Mouse (Mus musculus): ENCODE data around the gene Asz1. TPM values are rescaled to one million over a fixed set of nuclear protein-coding genes. Genes with fewer than 3 reads are reported as not detected.
A peak's percentile ranks its signal among the peaks of the same experiment; 100 is the strongest.

Gene Asz1
- polyA plus RNA-seq, 1 experiment from 2014 or later: not detected

DNA sequence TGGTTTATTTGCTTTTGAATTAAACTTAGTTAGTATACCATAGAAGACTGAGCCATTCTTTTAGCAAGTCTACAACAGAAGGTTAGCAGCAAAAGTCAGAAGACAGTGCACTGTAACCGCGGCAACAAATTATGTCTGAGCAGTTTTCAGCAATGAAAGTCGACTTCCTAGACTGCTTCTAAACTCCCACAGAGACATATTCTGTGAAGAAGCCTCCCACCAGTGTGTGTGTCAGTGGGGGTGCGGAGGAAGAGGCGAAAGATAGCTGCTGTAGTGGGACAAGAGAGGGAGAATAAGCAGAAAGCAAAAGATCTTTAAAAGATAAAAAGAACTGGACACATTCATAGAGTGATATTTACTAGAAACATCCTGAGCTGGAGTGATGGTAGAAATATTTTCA is 57.2 kb downstream of the Asz1 start:
- Histone ChIP-seq H3K27me3 (no peaks in the 10 kb centered on the region), H3K4me2 (replicated peaks) (no peak overlapping the region), H3K4me1 (no peaks in the 10 kb centered on the region), H3K27ac (replicated peaks) (no peak overlapping the region), H3K9ac (no peak overlapping the region), H3K36me3 (no peaks in the 10 kb centered on the region), H3K9me3 (replicated peaks) (no peaks in the 10 kb centered on the region), H3K4me3 (replicated peaks) (no peak overlapping the region)
- 78% methylated on average over 5 of the region's 5 CpGs for WGBS
- ATAC-seq (ENCODE audit: insufficient number of reproducible peaks, low FRiP score, low TSS enrichment, low read depth): no peak

GRCm38 (mm10) chr6:18044299-18044698 is 64.6 kb downstream of the Asz1 start:
- Histone ChIP-seq H3K4me1 (no peaks in the 10 kb centered on the region), H3K9ac (no peak overlapping the region), H3K27me3 (no peaks in the 10 kb centered on the region), H3K4me3 (replicated peaks) (no peak overlapping the region), H3K4me2 (replicated peaks) (no peak overlapping the region), H3K27ac (replicated peaks) (no peak overlapping the region), H3K9me3 (replicated peaks) (no peaks in the 10 kb centered on the region), H3K36me3 (no peaks in the 10 kb centered on the region)
- WGBS: 76% methylated on average over 4 of the region's 4 CpGs
- ATAC-seq (ENCODE audit: insufficient number of reproducible peaks, low FRiP score, low TSS enrichment, low read depth): no peak

DNA sequence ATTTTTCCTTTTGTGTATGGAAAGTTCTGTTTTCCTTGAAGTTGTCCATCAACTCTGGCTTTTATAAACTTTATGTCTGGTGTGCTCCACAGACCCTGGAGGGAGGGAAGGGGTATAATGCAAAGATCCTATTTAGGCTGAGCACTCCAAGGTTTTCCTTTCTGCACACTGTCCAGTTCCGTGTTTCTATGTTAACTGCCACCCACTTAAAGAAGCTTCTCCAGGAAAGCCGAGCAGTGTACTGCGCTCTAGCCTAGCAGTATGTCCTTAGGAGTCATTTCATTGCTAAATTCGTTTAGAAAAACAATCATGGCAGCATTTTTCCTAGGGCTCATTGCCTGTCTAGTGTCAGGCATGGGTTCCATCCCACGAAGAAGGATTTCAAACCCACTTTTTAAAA is 65.7 kb downstream of the Asz1 start:
- 81% methylated on average over 5 of the region's 5 CpGs for WGBS
- ATAC-seq (ENCODE audit: insufficient number of reproducible peaks, low FRiP score, low TSS enrichment, low read depth): no peak
- no peaks in the 10 kb centered on the region for H3K36me3 ChIP-seq
- no peak overlapping the region for H3K4me3 ChIP-seq (replicated peaks)
- H3K4me2 ChIP-seq (replicated peaks): no peak overlapping the region
- H3K4me1 ChIP-seq: no peaks in the 10 kb centered on the region
- H3K9me3 ChIP-seq (replicated peaks): no peaks in the 10 kb centered on the region
- H3K9ac ChIP-seq: no peak overlapping the region
- no peaks in the 10 kb centered on the region for H3K27me3 ChIP-seq
- H3K27ac ChIP-seq (replicated peaks): no peak overlapping the region

DNA sequence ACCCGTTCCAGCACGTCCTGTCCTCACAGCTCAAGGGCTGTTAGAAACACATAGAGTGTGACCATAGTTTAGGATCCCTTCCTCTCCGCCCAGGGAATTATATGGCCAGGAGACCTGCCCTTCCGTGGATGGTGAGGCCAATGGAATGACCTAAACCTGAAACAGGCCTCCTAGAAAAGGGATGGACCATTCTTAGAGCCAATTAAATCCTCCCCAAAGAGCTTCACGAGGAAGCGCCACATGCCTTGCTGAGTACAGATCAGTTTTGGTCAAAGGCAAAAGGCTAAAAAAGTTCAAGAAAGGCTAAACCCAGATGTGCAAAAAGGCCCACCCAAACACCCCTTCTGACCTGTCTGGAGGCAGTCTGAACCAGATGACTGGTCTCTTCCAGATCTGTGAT is 76.6 kb downstream of the Asz1 start:
- Histone ChIP-seq H3K4me1 (peaks cover 22% of the 10 kb centered on the region), H3K4me2 (replicated peaks) (peak overlapping the region; percentile 91), H3K4me3 (replicated peaks) (peak overlapping the region; percentile 51), H3K27me3 (peaks cover 35% of the 10 kb centered on the region), H3K36me3 (no peaks in the 10 kb centered on the region), H3K9ac (no peak overlapping the region), H3K27ac (replicated peaks) (no peak overlapping the region), H3K9me3 (replicated peaks) (no peaks in the 10 kb centered on the region)
- ATAC-seq (ENCODE audit: insufficient number of reproducible peaks, low FRiP score, low TSS enrichment, low read depth): no peak
- WGBS: 30% methylated on average over 6 of the region's 6 CpGs

DNA sequence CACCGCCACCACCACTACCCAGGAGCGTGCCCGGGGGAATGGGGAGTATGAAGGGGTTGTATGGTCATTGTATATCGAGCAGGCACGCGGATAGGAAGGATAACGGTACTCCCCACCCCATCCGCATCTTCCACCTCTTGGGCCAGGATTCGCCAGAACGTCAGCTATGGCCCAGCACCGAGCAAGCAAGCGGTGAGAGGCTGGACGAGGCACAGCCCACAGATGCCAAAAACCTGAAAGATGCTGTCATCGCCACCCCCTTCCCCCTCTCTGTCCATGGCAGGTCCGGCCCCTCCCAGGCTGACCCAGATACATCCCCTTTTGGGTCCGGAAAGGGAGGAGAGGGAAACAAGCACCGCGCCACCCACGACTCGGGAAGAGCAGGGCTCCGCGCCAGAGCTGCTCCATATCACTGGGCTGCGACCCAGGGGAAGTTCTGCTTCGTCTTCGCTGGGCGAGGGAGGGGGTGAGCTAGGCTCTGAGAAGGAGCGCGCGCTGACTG is 77.3 kb downstream of the Asz1 start:
- Histone ChIP-seq H3K27ac (replicated peaks) (no peak overlapping the region), H3K4me3 (replicated peaks) (peak overlapping the region; percentile 51), H3K36me3 (no peaks in the 10 kb centered on the region), H3K4me1 (peaks cover 22% of the 10 kb centered on the region), H3K4me2 (replicated peaks) (peak overlapping the region; percentile 91), H3K9me3 (replicated peaks) (no peaks in the 10 kb centered on the region), H3K27me3 (peaks cover 35% of the 10 kb centered on the region), H3K9ac (no peak overlapping the region)
- ATAC-seq (ENCODE audit: insufficient number of reproducible peaks, low FRiP score, low TSS enrichment, low read depth): peak; percentile 73
- WGBS: 1% methylated on average over 29 of the region's 29 CpGs

DNA sequence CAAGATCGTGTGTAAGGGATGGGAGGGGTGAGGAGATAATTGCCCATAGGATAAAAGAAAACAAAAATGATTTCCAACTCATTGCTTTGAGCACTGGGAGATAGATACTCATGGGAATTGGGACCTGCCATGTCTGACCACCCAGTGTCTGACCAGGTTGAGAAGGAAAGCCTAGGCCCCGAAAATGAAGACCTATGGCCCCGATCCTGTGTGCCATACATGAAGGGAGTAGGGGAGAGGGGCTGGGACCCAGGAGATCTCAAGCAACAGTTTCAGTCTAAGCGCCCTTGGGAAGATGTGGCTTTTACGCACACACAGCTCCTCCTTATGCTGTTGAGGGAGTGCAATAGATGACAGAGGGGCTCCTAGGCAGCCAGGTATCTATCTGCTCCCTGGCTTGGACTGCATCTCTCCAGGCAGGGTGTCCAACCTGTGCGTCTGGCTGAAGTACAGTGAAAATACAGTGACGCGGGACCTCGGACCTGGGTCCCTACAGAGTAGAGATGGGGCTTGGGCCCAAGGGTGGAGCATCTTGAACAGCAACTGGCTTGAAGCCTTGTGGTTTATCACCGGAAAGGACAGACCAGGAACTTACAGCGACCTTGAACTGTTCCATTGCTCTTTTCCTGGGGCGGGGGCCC is 77.9 kb downstream of the Asz1 start:
- 11% methylated on average over 12 of the region's 12 CpGs for WGBS
- Histone ChIP-seq H3K9me3 (replicated peaks) (no peaks in the 10 kb centered on the region), H3K4me3 (replicated peaks) (peak overlapping the region; percentile 51), H3K4me2 (replicated peaks) (peak overlapping the region; percentile 91), H3K27ac (replicated peaks) (no peak overlapping the region), H3K9ac (no peak overlapping the region), H3K27me3 (peaks cover 35% of the 10 kb centered on the region), H3K4me1 (peaks cover 22% of the 10 kb centered on the region), H3K36me3 (no peaks in the 10 kb centered on the region)
- 0 out of 2 replicates have a peak, but pooled peaks have one; percentile 8 for ATAC-seq (ENCODE audit: insufficient number of reproducible peaks, low FRiP score, low TSS enrichment, low read depth)

DNA sequence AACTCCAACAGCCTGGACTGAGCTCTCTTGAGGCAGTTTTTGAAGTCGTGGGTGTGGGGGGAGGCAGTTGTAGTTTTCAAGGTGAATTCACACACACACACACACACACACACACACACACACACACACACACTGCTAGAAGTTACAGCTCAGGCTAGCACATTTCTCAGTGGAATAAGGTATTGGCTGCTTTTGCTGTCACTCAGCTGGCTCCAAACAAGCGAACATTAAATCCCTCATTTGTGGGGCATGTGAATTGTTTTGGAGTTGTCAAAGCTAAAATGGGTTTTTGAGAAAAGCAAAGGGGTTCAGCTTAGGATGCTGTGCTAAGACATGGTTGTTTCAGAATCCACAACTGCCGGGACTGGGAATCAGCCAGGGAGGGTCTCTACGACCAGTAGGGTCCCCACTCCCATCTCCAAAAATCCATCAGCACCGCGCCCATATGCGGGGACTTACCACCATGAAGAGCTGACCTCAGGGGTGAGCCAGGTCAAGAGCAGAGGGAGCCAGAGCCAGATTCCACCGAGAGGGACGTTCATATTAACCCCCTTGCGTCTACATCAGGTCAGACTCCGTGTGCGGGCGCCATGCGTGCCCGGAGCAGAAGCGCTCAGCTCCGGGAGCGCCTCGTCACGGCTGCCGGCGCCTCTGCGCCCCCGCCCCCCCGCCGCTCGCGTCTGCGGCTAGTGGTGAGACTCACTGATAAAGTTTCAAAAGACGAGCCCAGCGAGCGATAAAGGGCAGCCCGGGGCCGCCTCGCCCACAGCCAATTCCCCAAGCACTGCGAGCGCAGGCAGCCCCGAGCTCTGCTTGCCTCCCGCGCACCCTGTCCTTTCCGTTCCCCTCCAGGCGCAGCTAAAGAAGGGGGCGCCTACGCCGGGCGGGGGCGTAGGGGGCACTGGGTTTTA is 78.9 kb downstream of the Asz1 start, which contains the start of gene Wnt2:
Gene Wnt2 (minus strand): TSS at position 840 of the 911 bp plus-strand sequence.
- H3K27ac ChIP-seq (replicated peaks): no peak within 1 kb of the TSS
- ATAC-seq (ENCODE audit: insufficient number of reproducible peaks, low FRiP score, low TSS enrichment, low read depth): 0 out of 2 replicates have a peak, but pooled peaks have one; percentile 16
- no peaks in the 10 kb centered on the region for H3K36me3 ChIP-seq
- no peaks in the 10 kb centered on the region for H3K9me3 ChIP-seq (replicated peaks)
- WGBS: under 1% methylated on average over 47 of the region's 47 CpGs
- no peak within 1 kb of the TSS for H3K9ac ChIP-seq
- H3K4me1 ChIP-seq: peaks cover 22% of the 10 kb centered on the region
- peak within 1 kb of the TSS; percentile 91 for H3K4me2 ChIP-seq (replicated peaks)
- peaks cover 35% of the 10 kb centered on the region for H3K27me3 ChIP-seq
- peak within 1 kb of the TSS; percentile 51 for H3K4me3 ChIP-seq (replicated peaks)

DNA sequence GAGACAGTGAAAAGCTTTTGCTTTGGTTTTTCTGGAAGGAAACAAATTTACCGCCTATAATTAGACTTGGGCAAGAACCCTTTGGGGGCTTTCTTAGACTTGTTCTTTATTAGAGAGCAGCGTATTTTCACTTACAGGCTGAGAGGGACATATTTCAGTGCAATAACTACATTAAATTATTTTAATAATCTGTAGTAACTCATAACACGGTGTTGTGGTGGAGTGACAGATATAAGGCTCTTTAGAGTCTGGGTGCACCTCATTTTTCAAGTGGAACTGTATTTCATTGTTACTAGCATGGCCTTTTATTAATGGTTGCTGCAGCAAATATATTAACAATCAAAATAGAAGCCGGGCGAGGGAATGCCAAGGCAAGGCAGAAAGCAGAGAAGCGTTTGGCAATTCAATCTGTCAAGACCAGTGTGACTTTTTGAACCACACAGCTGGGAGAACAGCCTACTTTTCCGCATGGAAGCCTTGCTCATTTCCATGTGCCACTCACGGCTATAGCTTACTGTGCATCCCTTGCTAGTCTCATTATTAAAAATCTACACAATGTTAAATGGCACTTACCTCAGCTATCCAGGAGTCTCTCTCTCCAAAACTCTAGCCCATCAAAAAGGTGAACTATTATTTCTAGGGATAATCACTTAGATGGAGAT is 84.6 kb downstream of the Asz1 start:
- Histone ChIP-seq H3K4me1 (no peaks in the 10 kb centered on the region), H3K9me3 (replicated peaks) (no peaks in the 10 kb centered on the region), H3K9ac (no peak overlapping the region), H3K36me3 (no peaks in the 10 kb centered on the region), H3K4me2 (replicated peaks) (no peak overlapping the region), H3K27me3 (peaks cover 3% of the 10 kb centered on the region; the same call in 1 of the 2 replicates), H3K4me3 (replicated peaks) (no peak overlapping the region), H3K27ac (replicated peaks) (no peak overlapping the region)
- WGBS: 81% methylated on average over 8 of the region's 8 CpGs
- no peak for ATAC-seq (ENCODE audit: insufficient number of reproducible peaks, low FRiP score, low TSS enrichment, low read depth)

GRCm38 (mm10) chr6:18013346-18013745 is 95.5 kb downstream of the Asz1 start:
- WGBS: 25% methylated on average over 7 of the region's 7 CpGs
- H3K9me3 ChIP-seq (replicated peaks): no peaks in the 10 kb centered on the region
- no peaks in the 10 kb centered on the region for H3K27me3 ChIP-seq
- H3K27ac ChIP-seq (replicated peaks): no peak overlapping the region
- H3K4me2 ChIP-seq (replicated peaks): no peak overlapping the region
- H3K4me3 ChIP-seq (replicated peaks): no peak overlapping the region
- 0 out of 2 replicates have a peak, but pooled peaks cover 3% of the 10 kb centered on the region for H3K4me1 ChIP-seq
- H3K36me3 ChIP-seq: no peaks in the 10 kb centered on the region
- ATAC-seq (ENCODE audit: insufficient number of reproducible peaks, low FRiP score, low TSS enrichment, low read depth): peak; percentile 11; the same call in 1 of the 2 replicates
- no peak overlapping the region for H3K9ac ChIP-seq

- Histone ChIP-seq H3K4me3 (replicated peaks) (no peak overlapping the region), H3K4me1 (no peaks in the 10 kb centered on the region), H3K36me3 (no peaks in the 10 kb centered on the region), H3K9ac (no peak overlapping the region), H3K27ac (replicated peaks) (no peak overlapping the region), H3K27me3 (no peaks in the 10 kb centered on the region), H3K4me2 (replicated peaks) (no peak overlapping the region), H3K9me3 (replicated peaks) (no peaks in the 10 kb centered on the region)
- ATAC-seq (ENCODE audit: insufficient number of reproducible peaks, low FRiP score, low TSS enrichment, low read depth): no peak
- 52% methylated on average over 3 of the region's 3 CpGs for WGBS
Observed at GRCm38 (mm10) chr6:18007356-18007755, 101.5 kb downstream of the Asz1 start.

GRCm38 (mm10) chr6:18002065-18002464 is 106.8 kb downstream of the Asz1 start:
- Histone ChIP-seq H3K36me3 (no peaks in the 10 kb centered on the region), H3K27me3 (no peaks in the 10 kb centered on the region), H3K9me3 (replicated peaks) (no peaks in the 10 kb centered on the region), H3K4me2 (replicated peaks) (no peak overlapping the region), H3K4me3 (replicated peaks) (no peak overlapping the region), H3K4me1 (no peaks in the 10 kb centered on the region), H3K9ac (no peak overlapping the region), H3K27ac (replicated peaks) (no peak overlapping the region)
- WGBS: 92% methylated on average over 6 of the region's 6 CpGs
- no peak for ATAC-seq (ENCODE audit: insufficient number of reproducible peaks, low FRiP score, low TSS enrichment, low read depth)
